Mouse (Mus musculus): ENCODE measurements around the gene Plvap.

DNA sequence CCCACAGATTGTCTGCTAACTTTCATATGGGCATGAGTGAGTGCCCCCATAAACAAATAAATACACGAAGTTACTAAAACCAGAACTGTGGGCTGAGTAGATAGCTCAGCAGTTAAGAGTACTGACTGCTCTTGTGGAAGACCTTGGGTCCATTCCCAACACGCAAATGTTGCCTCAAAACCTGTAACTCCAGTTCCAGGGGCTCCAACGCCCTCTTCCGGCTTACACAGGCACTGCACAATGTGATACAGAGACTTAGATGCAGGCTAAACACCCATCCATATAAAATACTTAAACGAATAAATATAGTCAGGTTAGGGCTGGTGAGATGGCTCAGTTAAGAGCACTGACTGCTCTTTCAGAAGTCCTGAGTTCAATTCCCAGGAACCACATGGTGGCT lies 3.5 kb upstream of the Plvap start:
- TF ChIP-seq SMC3 (IDR thresholded peaks at IDR 0.05; ENCODE audit: low read depth, low read length) (peak; percentile 23), CTCF (IDR thresholded peaks at IDR 0.05 in 2 of 3, conservative IDR thresholded peaks at IDR 0.05 in 1 of 3; ENCODE audit: control insufficient read depth in 1 of 3, insufficient read depth in 1 of 3, low read depth in 2 of 3, low read length in 3 of 3, poor library complexity in 1 of 3, severe bottlenecking in 1 of 3) (peak; percentile 33 to 46 (median 41)), POLR2A (IDR thresholded peaks at IDR 0.05; ENCODE audit: control insufficient read depth in 1 of 2, insufficient read depth in 1 of 2, low read depth in 1 of 2, low read length in 2 of 2, poor library complexity in 1 of 2) (no peak), CHD2 (IDR thresholded peaks at IDR 0.05; ENCODE audit: low read length) (no peak), RCOR1 (IDR thresholded peaks at IDR 0.05; ENCODE audit: low read depth, low read length) (no peak)

Data from MEL (cell line).